In the genomic region with DNA sequence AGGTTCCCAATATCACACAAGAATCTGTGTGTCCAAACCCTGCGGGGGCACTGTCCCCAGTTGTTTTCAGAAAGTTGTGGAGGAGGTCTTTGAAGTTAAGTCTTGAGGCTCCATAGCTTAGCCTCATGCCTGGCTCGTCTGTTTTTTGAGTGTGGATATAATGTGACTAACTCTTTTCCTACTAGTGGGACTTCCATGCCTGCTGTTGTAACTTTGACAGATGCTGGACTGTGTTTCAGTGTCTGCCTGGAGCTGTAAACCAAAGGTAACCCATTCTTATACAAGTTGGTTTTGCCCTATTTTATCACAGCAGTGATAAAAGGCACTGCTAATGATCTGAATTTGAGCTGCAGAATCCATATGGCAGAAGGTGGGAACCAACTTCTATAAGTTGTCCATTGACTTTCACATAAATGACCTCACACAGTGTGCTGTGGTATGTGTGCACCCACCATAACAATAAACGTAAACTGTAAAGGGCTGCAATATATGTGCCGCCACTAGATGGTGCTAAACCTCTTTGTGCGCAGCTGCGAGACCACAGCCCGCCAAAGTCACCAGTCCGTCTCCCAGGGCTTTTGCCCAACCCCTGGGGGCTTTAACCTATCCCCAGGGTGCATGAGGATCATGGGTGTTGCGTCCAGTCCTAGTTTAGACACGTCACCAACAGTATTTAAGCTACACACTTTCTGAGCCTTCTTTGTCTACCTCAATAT, we compare ENCODE assay signal across 8 mouse cellular contexts. TPM values are rescaled to one million over a fixed set of nuclear protein-coding genes. Genes with fewer than 3 reads are reported as not detected.
DNase-seq lines count a peak whose midpoint lies in the region; ATAC-seq and TF ChIP-seq lines count a peak whose summit lies in the region.
"Not testable (repeated sequence)": the region's sequence is repeated elsewhere in the genome, so short reads cannot be mapped to it uniquely, and the experiment has no call there.

Gm8113 (plus strand) TSS at position 703 of the 716 bp plus-strand sequence.

- 11% methylated on average over 10 of the region's 10 CpGs for WGBS in heart, embryonic 11.5 days (ENCODE audit: insufficient replicate concordance)
- WGBS in kidney, embryonic 16.5 days = 11% methylated on average over 10 of the region's 10 CpGs
- 8% methylated on average over 10 of the region's 10 CpGs for WGBS in limb, embryonic 14.5 days
- 7% methylated on average over 10 of the region's 10 CpGs for WGBS in midbrain, embryonic 15.5 days

- H3K4me3 ChIP-seq in heart, embryonic 11.5 days (ENCODE audit: low read depth, low read length) = peak within 1 kb of the TSS; percentile 46
- H3K4me3 ChIP-seq in kidney, embryonic 16.5 days (ENCODE audit: low read length) = peak within 1 kb of the TSS; percentile 50
- peak within 1 kb of the TSS; percentile 45 for H3K4me3 ChIP-seq in limb, embryonic 14.5 days (replicated peaks; ENCODE audit: low read length)
- H3K4me3 ChIP-seq in midbrain, embryonic 15.5 days = peak within 1 kb of the TSS; percentile 49

- DNase-seq in 3134 (ENCODE audit: extremely low read depth, insufficient read length, low spot score) = peak; percentile 11
- DNase-seq in brain, adult 2 months (ENCODE audit: low read depth, low spot score) = peak; percentile 57
- peak; percentile 89 for DNase-seq in limb, embryonic 14.5 days (ENCODE audit: low spot score)
- peak; percentile 12 to 56 for DNase-seq in spleen, postnatal 10 days (ENCODE audit: low spot score in 2 of 2)

- peak within 1 kb of the TSS; percentile 58 for H3K4me2 ChIP-seq in heart, embryonic 11.5 days
- peak within 1 kb of the TSS; percentile 43 for H3K4me2 ChIP-seq in kidney, embryonic 16.5 days (replicated peaks; ENCODE audit: low read depth, low read length)
- H3K4me2 ChIP-seq in limb, embryonic 14.5 days (replicated peaks; ENCODE audit: low read depth, low read length, severe bottlenecking) = peak within 1 kb of the TSS; percentile 44
- peak within 1 kb of the TSS; percentile 53 for H3K4me2 ChIP-seq in midbrain, embryonic 15.5 days

- not testable (repeated sequence) for H3K27me3 ChIP-seq in heart, embryonic 11.5 days (ENCODE audit: control insufficient read depth, insufficient read depth, low read length); kidney, embryonic 16.5 days (ENCODE audit: insufficient read depth, low read length); limb, embryonic 14.5 days (ENCODE audit: control insufficient read depth, insufficient read depth, low read length); midbrain, embryonic 15.5 days (replicated peaks)

- peak; percentile 16; the same call in 1 of the 2 replicates for TF ChIP-seq POLR2A in limb, embryonic 14.5 days (IDR thresholded peaks at IDR 0.05; ENCODE audit: borderline replicate concordance, extremely low read depth, insufficient read depth, insufficient read length)

- not testable (repeated sequence) for H3K4me1 ChIP-seq in heart, embryonic 11.5 days (ENCODE audit: control insufficient read depth, insufficient read depth, low read length); kidney, embryonic 16.5 days (ENCODE audit: insufficient read depth, low read length); limb, embryonic 14.5 days (ENCODE audit: control insufficient read depth, insufficient read depth, low read length); midbrain, embryonic 15.5 days

- peak within 1 kb of the TSS; percentile 80 for H3K9ac ChIP-seq in heart, embryonic 11.5 days (ENCODE audit: low read depth, low read length)
- peak within 1 kb of the TSS; percentile 72 for H3K9ac ChIP-seq in kidney, embryonic 16.5 days (replicated peaks; ENCODE audit: low read length)
- H3K9ac ChIP-seq in limb, embryonic 14.5 days (ENCODE audit: low read depth, low read length, severe bottlenecking) = peak within 1 kb of the TSS; percentile 64
- peak within 1 kb of the TSS; percentile 42 for H3K9ac ChIP-seq in midbrain, embryonic 15.5 days

- not testable (repeated sequence) for H3K9me3 ChIP-seq in heart, embryonic 11.5 days (replicated peaks; ENCODE audit: control insufficient read depth, low read length); kidney, embryonic 16.5 days (ENCODE audit: low read length); limb, embryonic 14.5 days (ENCODE audit: control insufficient read depth, low read length); midbrain, embryonic 15.5 days

- peak within 1 kb of the TSS; percentile 91 for H3K27ac ChIP-seq in heart, embryonic 11.5 days (ENCODE audit: low read depth, low read length)
- peak within 1 kb of the TSS; percentile 86 for H3K27ac ChIP-seq in kidney, embryonic 16.5 days (ENCODE audit: low read length)
- H3K27ac ChIP-seq in limb, embryonic 14.5 days (replicated peaks; ENCODE audit: low read depth, low read length) = peak within 1 kb of the TSS; percentile 73
- peak within 1 kb of the TSS; percentile 79 for H3K27ac ChIP-seq in midbrain, embryonic 15.5 days

- ATAC-seq in erythroid progenitor cell, adult 5-6 weeks (replicated peaks; ENCODE audit: low FRiP score, poor library complexity, severe bottlenecking) = peak; percentile 63; the same call in 1 of the 2 replicates
- ATAC-seq in heart, embryonic 11.5 days (replicated peaks; ENCODE audit: insufficient number of reproducible peaks, low FRiP score, low TSS enrichment) = peak; percentile 76
- peak; percentile 99 for ATAC-seq in kidney, embryonic 16.5 days (ENCODE audit: low FRiP score, low TSS enrichment)
- peak; percentile 93 for ATAC-seq in limb, embryonic 14.5 days (ENCODE audit: low FRiP score, low read depth)
- peak; percentile 99 for ATAC-seq in midbrain, embryonic 15.5 days (replicated peaks)

- H3K36me3 ChIP-seq in heart, embryonic 11.5 days (ENCODE audit: control insufficient read depth, insufficient read depth, low read length); kidney, embryonic 16.5 days (ENCODE audit: insufficient read depth, low read length); limb, embryonic 14.5 days (ENCODE audit: control insufficient read depth, insufficient read depth, low read length); midbrain, embryonic 15.5 days (replicated peaks): not testable (repeated sequence)

RNA-seq across cellular contexts. Expression of gene Gm8113, which starts in this region (rescaled TPM):
- total RNA-seq in erythroid progenitor cell, adult 5-6 weeks (2015; ENCODE audit: low replicate concordance) = 9.4 and 13.8 TPM in 2 replicates
- total RNA-seq in erythroid progenitor cell, adult 5-6 weeks (2017; ENCODE audit: low replicate concordance) = 5.3 and 7.3 TPM in 2 replicates
- 27.4 and 27.7 TPM in 2 replicates for polyA plus RNA-seq in heart, embryonic 11.5 days (2014; fragmentation: Nextera tagmentation; extraction: Ambion mirVana)
- 17.8 and 19.3 TPM in 2 replicates for polyA plus RNA-seq in kidney, embryonic 16.5 days (2015; fragmentation: Nextera tagmentation; extraction: Ambion mirVana)
- 7.1 and 7.2 TPM in 2 replicates for polyA plus RNA-seq in limb, embryonic 14.5 days (2012; rRNA removed)
- polyA plus RNA-seq in limb, embryonic 14.5 days (2014; fragmentation: Nextera tagmentation; extraction: Ambion mirVana) = 5.2 and 6.6 TPM in 2 replicates
- 4.9 and 5.8 TPM in 2 replicates for polyA plus RNA-seq in midbrain, embryonic 15.5 days (2015; fragmentation: Nextera tagmentation; extraction: Ambion mirVana)

Comparison
In these comparisons a context has a peak if more than half of its experiments do, and no peak if none do; other contexts are left out.
1. Peak in every context shown above with its lines: DNase-seq, ATAC-seq, H3K4me3 ChIP-seq and H3K27ac ChIP-seq.
2. DNase-seq: peak in every context shown above with its lines; median percentile 89 in limb, embryonic 14.5 days; 57 in brain, adult 2 months; 34 in spleen, postnatal 10 days; 11 in 3134.